Comparison of ENCODE assay signal across 7 mouse cellular contexts in genomic region chr8:45332685-45333409, GRCm38 (mm10). TPM values are rescaled to one million over a fixed set of nuclear protein-coding genes. Genes with fewer than 3 reads are reported as not detected.
DNase-seq lines count a peak whose midpoint lies in the region; ATAC-seq and TF ChIP-seq lines count a peak whose summit lies in the region.

Cyp4v3 (minus strand) TSS chr8:45333216.

- H3K4me1 ChIP-seq in embryonic facial prominence, embryonic 10.5 days: peaks cover 11% of the 10 kb centered on the region; the same call in 1 of the 2 replicates
- H3K4me1 ChIP-seq in heart, adult 2 months (ENCODE audit: control insufficient read depth, insufficient read depth, low read length): peaks cover 4% of the 10 kb centered on the region
- H3K4me1 ChIP-seq in kidney, adult 2 months (ENCODE audit: control insufficient read depth, insufficient read depth, low read length): peaks cover 4% of the 10 kb centered on the region; the same call in 1 of the 2 replicates
- peaks cover 6% of the 10 kb centered on the region; the same call in 1 of the 2 replicates for H3K4me1 ChIP-seq in midbrain, postnatal 0 days (ENCODE audit: insufficient read depth, low read length)

- peak within 1 kb of the TSS; percentile 97 for H3K4me2 ChIP-seq in midbrain, postnatal 0 days (ENCODE audit: low read depth, low read length, poor library complexity, severe bottlenecking)

- H3K9ac ChIP-seq in heart, adult 2 months (ENCODE audit: low read depth, low read length): peak within 1 kb of the TSS; percentile 85
- H3K9ac ChIP-seq in midbrain, postnatal 0 days (replicated peaks; ENCODE audit: low read length, poor library complexity, severe bottlenecking): peak within 1 kb of the TSS; percentile 54

- H3K27me3 ChIP-seq in embryonic facial prominence, embryonic 10.5 days (replicated peaks; ENCODE audit: low read depth, poor library complexity, severe bottlenecking): peaks cover 17% of the 10 kb centered on the region
- no peaks in the 10 kb centered on the region for H3K27me3 ChIP-seq in heart, adult 2 months (ENCODE audit: control insufficient read depth, insufficient read depth, low read length)
- H3K27me3 ChIP-seq in kidney, adult 2 months (replicated peaks; ENCODE audit: control insufficient read depth, insufficient read depth, low read length): no peaks in the 10 kb centered on the region
- H3K27me3 ChIP-seq in midbrain, postnatal 0 days (ENCODE audit: insufficient read depth, low read length): no peaks in the 10 kb centered on the region

- intact Hi-C loops in heart, adult 2 months (cut with DNase I): no loop called here

- under 1% methylated on average over 44 of the region's 44 CpGs for WGBS in embryonic facial prominence, embryonic 10.5 days
- WGBS in heart, adult 2 months: 2% methylated on average over 44 of the region's 44 CpGs
- WGBS in kidney, adult 2 months: 3% methylated on average over 44 of the region's 44 CpGs
- under 1% methylated on average over 43 of the region's 44 CpGs for WGBS in midbrain, postnatal 0 days

- H3K27ac ChIP-seq in embryonic facial prominence, embryonic 10.5 days (replicated peaks): peak within 1 kb of the TSS; percentile 69
- peak within 1 kb of the TSS; percentile 72 for H3K27ac ChIP-seq in heart, adult 2 months
- peak within 1 kb of the TSS; percentile 41 for H3K27ac ChIP-seq in kidney, adult 2 months (ENCODE audit: insufficient read depth, low read depth, low read length)
- no peak within 1 kb of the TSS for H3K27ac ChIP-seq in midbrain, postnatal 0 days (ENCODE audit: low read depth, low read length)

- TF ChIP-seq EP300 in heart, adult 2 months (IDR thresholded peaks at IDR 0.05; ENCODE audit: insufficient read depth, low read depth, low read length): no peak

- TF ChIP-seq POLR2A in heart, adult 2 months (IDR thresholded peaks at IDR 0.05; ENCODE audit: insufficient read depth, low read depth, low read length): peak; percentile 68
- TF ChIP-seq POLR2A in kidney, adult 2 months (IDR thresholded peaks at IDR 0.05; ENCODE audit: low read depth, low read length): no peak

- peak within 1 kb of the TSS; percentile 77 for H3K4me3 ChIP-seq in embryonic facial prominence, embryonic 10.5 days
- peak within 1 kb of the TSS; percentile 60 for H3K4me3 ChIP-seq in heart, adult 2 months
- peak within 1 kb of the TSS; percentile 80 for H3K4me3 ChIP-seq in kidney, adult 2 months (ENCODE audit: insufficient read depth, low read depth, low read length)
- peak within 1 kb of the TSS; percentile 62 for H3K4me3 ChIP-seq in midbrain, postnatal 0 days (ENCODE audit: low read depth, low read length)

- H3K79me2 ChIP-seq in heart, adult 2 months (replicated peaks; ENCODE audit: control insufficient read depth, insufficient read depth, low read length): no peaks in the 10 kb centered on the region

- no peaks in the 10 kb centered on the region; the same call in 1 of the 2 replicates for H3K36me3 ChIP-seq in embryonic facial prominence, embryonic 10.5 days (replicated peaks)
- H3K36me3 ChIP-seq in heart, adult 2 months (ENCODE audit: control insufficient read depth, insufficient read depth, low read length): no peaks in the 10 kb centered on the region
- H3K36me3 ChIP-seq in kidney, adult 2 months (ENCODE audit: control insufficient read depth, insufficient read depth, low read length): no peaks in the 10 kb centered on the region
- H3K36me3 ChIP-seq in midbrain, postnatal 0 days (ENCODE audit: insufficient read depth, low read length): no peaks in the 10 kb centered on the region

- no peaks in the 10 kb centered on the region for H3K9me3 ChIP-seq in embryonic facial prominence, embryonic 10.5 days
- H3K9me3 ChIP-seq in midbrain, postnatal 0 days (ENCODE audit: low read length): no peaks in the 10 kb centered on the region

- TF ChIP-seq CTCF in heart, adult 2 months (IDR thresholded peaks at IDR 0.05): no peak
- TF ChIP-seq CTCF in kidney, adult 2 months (conservative IDR thresholded peaks at IDR 0.05; ENCODE audit: insufficient read depth, insufficient read length, low read depth, low read length): no peak
- no peak for TF ChIP-seq CTCF in midbrain, postnatal 0 days (IDR thresholded peaks at IDR 0.05)

- DNase-seq in adrenal gland, adult 2 months: peak; percentile 90
- DNase-seq in embryonic facial prominence, embryonic 10.5 days (ENCODE audit: low spot score): peak; percentile 76
- peak; percentile 82 to 86 for DNase-seq in heart, adult 2 months
- DNase-seq in kidney, adult 2 months: peak; percentile 78
- peak; percentile 62 for DNase-seq in liver
- peak; percentile 62 for DNase-seq in midbrain, postnatal 0 days (ENCODE audit: low spot score)
- peak; percentile 20 to 42 for DNase-seq in spleen, postnatal 14 days (ENCODE audit: low spot score in 2 of 2)

- ATAC-seq in midbrain, postnatal 0 days (ENCODE audit: low FRiP score): peak; percentile 62; the same call in 1 of the 2 replicates

RNA-seq across cellular contexts. Expression of gene Cyp4v3, which starts in this region (rescaled TPM):
- 10 to 100 TPM; 21.2 to 26.3 TPM for total RNA-seq in adrenal gland, adult 2 months (2021)
- 3.3 and 4.0 TPM in 2 replicates for polyA plus RNA-seq in adrenal gland, adult 2 months (2012; rRNA removed)
- polyA plus RNA-seq in embryonic facial prominence, embryonic 10.5 days (2016; fragmentation: Nextera tagmentation; extraction: Ambion mirVana): 0.52 and 1.3 TPM in 2 replicates
- total RNA-seq in heart, adult 2 months (2021): 1 to 10 TPM; 2.3 to 2.4 TPM
- polyA plus RNA-seq in heart, adult 2 months (2012; rRNA removed): 1.4 and 2.1 TPM in 2 replicates
- polyA plus RNA-seq in kidney, adult 2 months (2012; rRNA removed): 1.4 and 1.8 TPM in 2 replicates
- 2.7 and 2.8 TPM in 2 replicates for total RNA-seq in midbrain, postnatal 0 days (2014; rRNA removed)
- 2.4 and 2.8 TPM in 2 replicates for polyA plus RNA-seq in midbrain, postnatal 0 days (2015; fragmentation: Nextera tagmentation; extraction: Ambion mirVana)

Comparison
In these comparisons a context has a peak if more than half of its experiments do, and no peak if none do; other contexts are left out.
1. DNase-seq: peak in every context shown above with its lines; median percentile 90 in adrenal gland, adult 2 months; 84 in heart, adult 2 months; 78 in kidney, adult 2 months; 76 in embryonic facial prominence, embryonic 10.5 days; 62 in liver; 62 in midbrain, postnatal 0 days; 31 in spleen, postnatal 14 days.